Mouse (Mus musculus) testis, adult 10 weeks (tissue): Measurements from ENCODE around the gene Olfr782. TPM values are rescaled to one million over a fixed set of nuclear protein-coding genes. Genes with fewer than 3 reads are reported as not detected.

Experiments
- polyA plus RNA-seq: library from polyadenylated mRNA; stranded (reverse); fragments of 350-450 nt; fragmentation: Illumina TruSeq; extraction: RNeasy Lipid Tissue Mini Kit (QIAGEN cat#74804); gene quantifications from one replicate; pipeline ENCODE4 v1.2.3, GENCODE M21; 2014; ENCODE audit warnings: low read depth, low replicate concordance

The Olfr782 gene
- polyA plus RNA-seq, result not detected

GRCm38 (mm10) chr10:129348550-129348949 lies at the start of gene Olfr782:
Olfr782 (plus strand) TSS chr10:129348850.

GRCm38 (mm10) chr10:129317817-129318216 lies 30.8 kb upstream of the Olfr782 start, which contains the start of gene Olfr780:
Olfr780 (plus strand) TSS chr10:129318117.

GRCm38 (mm10) chr10:129328554-129328953 lies 20.1 kb upstream of the Olfr782 start, which contains the start of gene Olfr781:
Olfr781 (plus strand) TSS chr10:129328854.

GRCm38 (mm10) chr10:129383783-129384182 lies 35.1 kb downstream of the Olfr782 start, which contains the start of gene Olfr784:
Olfr784 (plus strand) TSS chr10:129384083.

Other genes with a start within 250 kb of the Olfr782 start
- not detected for gene Olfr768, start 249.5 kb upstream of the Olfr782 start, polyA plus RNA-seq
- gene Olfr769, start 231.0 kb upstream of the Olfr782 start, polyA plus RNA-seq, result not detected
- gene Olfr770, start 209.9 kb upstream of the Olfr782 start, polyA plus RNA-seq, result not detected
- not detected for gene Olfr771, start 184.1 kb upstream of the Olfr782 start, polyA plus RNA-seq
- 0.25 TPM for gene Olfr772, start 170.9 kb upstream of the Olfr782 start, polyA plus RNA-seq
- not detected for gene Olfr773, start 161.4 kb upstream of the Olfr782 start, polyA plus RNA-seq
- gene Olfr774, start 112.6 kb upstream of the Olfr782 start, polyA plus RNA-seq, result not detected
- 0.06 TPM for gene Olfr775, start 100.4 kb upstream of the Olfr782 start, polyA plus RNA-seq
- gene Olfr776, start 89.7 kb upstream of the Olfr782 start, polyA plus RNA-seq, result not detected
- not detected for gene Olfr777, start 77.4 kb upstream of the Olfr782 start, polyA plus RNA-seq
- gene Olfr780, start 30.7 kb upstream of the Olfr782 start, polyA plus RNA-seq, result not detected
- gene Olfr781, start 20.0 kb upstream of the Olfr782 start, polyA plus RNA-seq, result not detected
- gene Olfr784, start 35.2 kb downstream of the Olfr782 start, polyA plus RNA-seq, result not detected
- not detected for gene Olfr785, start 56.6 kb downstream of the Olfr782 start, polyA plus RNA-seq
- gene Olfr786, start 78.5 kb downstream of the Olfr782 start, polyA plus RNA-seq, result not detected
- 2.5 TPM for gene Olfr787, start 113.0 kb downstream of the Olfr782 start, polyA plus RNA-seq
- 2.0 TPM for gene Olfr788, start 122.1 kb downstream of the Olfr782 start, polyA plus RNA-seq
- gene Olfr789, start 135.9 kb downstream of the Olfr782 start, polyA plus RNA-seq, result 0.25 TPM
- gene Olfr790, start 149.6 kb downstream of the Olfr782 start, polyA plus RNA-seq, result 0.53 TPM
- gene Olfr791, start 172.9 kb downstream of the Olfr782 start, polyA plus RNA-seq, result not detected
- gene Olfr792, start 190.3 kb downstream of the Olfr782 start, polyA plus RNA-seq, result 0.13 TPM
- gene Olfr794, start 218.8 kb downstream of the Olfr782 start, polyA plus RNA-seq, result 0.08 TPM